Mouse (Mus musculus): ENCODE results near the gene Syngap1.

- no peak for TF ChIP-seq POLR2A (IDR thresholded peaks at IDR 0.05; ENCODE audit: low read depth, low read length)
- no peak for TF ChIP-seq CTCF (IDR thresholded peaks at IDR 0.05; ENCODE audit: extremely low read depth, insufficient read depth, insufficient read length, insufficient replicate concordance)
Observed at GRCm38 (mm10) chr17:26957872-26958271, 16.8 kb downstream of the Syngap1 start.
